ENCODE assay signal across 9 mouse cellular contexts in genomic region chr15:81049401-81050053, GRCm38 (mm10).
DNase-seq lines count a peak whose midpoint lies in the region; ATAC-seq and TF ChIP-seq lines count a peak whose summit lies in the region.
"Had no signal": no experiment of that assay in that cellular context is flagged by ENCODE, and none has a peak within 500 bp of the region (broad histone marks: within the 10 kb centered on the region; RNA-seq: fewer than 3 reads in every experiment).

No protein-coding gene starts in this region.

- no peak overlapping the region for H3K27ac ChIP-seq in lung, embryonic 14.5 days (ENCODE audit: low read depth)
- H3K27ac ChIP-seq: heart, embryonic 15.5 days had no signal

- no peaks in the 10 kb centered on the region for H3K4me1 ChIP-seq in lung, embryonic 14.5 days (ENCODE audit: insufficient read depth)

- TF ChIP-seq CTCF in lung, embryonic 14.5 days (IDR thresholded peaks at IDR 0.05; ENCODE audit: low read depth), result peak; percentile 69

- H3K4me3 ChIP-seq in lung, embryonic 14.5 days (ENCODE audit: low read depth, low read length), result no peak overlapping the region
- H3K4me3 ChIP-seq: heart, embryonic 15.5 days had no signal

- no peaks in the 10 kb centered on the region for H3K9me3 ChIP-seq in lung, embryonic 14.5 days (ENCODE audit: low read depth, low read length)
- H3K9me3 ChIP-seq: heart, embryonic 15.5 days had no signal

- H3K9ac ChIP-seq in lung, embryonic 14.5 days, result no peak overlapping the region
- H3K9ac ChIP-seq: heart, embryonic 15.5 days had no signal

- DNase-seq in cerebellum, postnatal 10 days, result peak; percentile 51 to 60
- DNase-seq in cerebellum, postnatal 36 days, result no peak
- DNase-seq in lung, embryonic 14.5 days, result peak; percentile 71
- no peak for DNase-seq in lung, adult 18-20 months
- peak; percentile 63 for DNase-seq in thymus, postnatal 14 days
- no peak for DNase-seq in urinary bladder, postnatal 25 days (ENCODE audit: low spot score)
- no peak for DNase-seq in layer of hippocampus, adult 8-10 months (ENCODE audit: low spot score in 2 of 2)

- no peaks in the 10 kb centered on the region for H3K27me3 ChIP-seq in lung, embryonic 14.5 days (ENCODE audit: insufficient read depth, low read length)
- H3K27me3 ChIP-seq: heart, embryonic 15.5 days had no signal

- 69% methylated on average over 6 of the region's 6 CpGs for WGBS in lung, embryonic 14.5 days

- H3K4me2 ChIP-seq in lung, embryonic 14.5 days, result no peak overlapping the region
- H3K4me2 ChIP-seq: heart, embryonic 15.5 days had no signal

- peaks cover 2% of the 10 kb centered on the region; the same call in 1 of the 2 replicates for H3K36me3 ChIP-seq in lung, embryonic 14.5 days (ENCODE audit: insufficient read depth)
- H3K36me3 ChIP-seq: heart, embryonic 15.5 days had no signal

- ATAC-seq in lung, embryonic 14.5 days (ENCODE audit: insufficient read depth), result no peak
- ATAC-seq in hematopoietic stem cell, adult 5-6 weeks (replicated peaks in 1 of 2; ENCODE audit: insufficient read depth in 1 of 2, low FRiP score in 2 of 2, low TSS enrichment in 1 of 2, low read depth in 1 of 2, poor library complexity in 2 of 2, severe bottlenecking in 2 of 2), result peak; percentile 51 to 52; a peak in 2 of 4 replicates

Comparison
In these comparisons a context has a peak if more than half of its experiments do, and no peak if none do; other contexts are left out.
1. DNase-seq: peak in cerebellum, postnatal 10 days (2 of 2), lung, embryonic 14.5 days (single experiment) and thymus, postnatal 14 days (single experiment); none in cerebellum, postnatal 36 days (0 of 2), lung, adult 18-20 months (0 of 2), urinary bladder, postnatal 25 days (single experiment) and layer of hippocampus, adult 8-10 months (0 of 2).